In genomic region chr12:85736960-85737359, GRCm38 (mm10) we compare ENCODE assay signal across 21 mouse cellular contexts. TPM values are rescaled to one million over a fixed set of nuclear protein-coding genes. Genes with fewer than 3 reads are reported as not detected.
DNase-seq lines count a peak whose midpoint lies in the region; ATAC-seq and TF ChIP-seq lines count a peak whose summit lies in the region.
"Had no signal": no experiment of that assay in that cellular context is flagged by ENCODE, and none has a peak within 500 bp of the region (broad histone marks: within the 10 kb centered on the region; RNA-seq: fewer than 3 reads in every experiment).

No protein-coding gene starts in this region.

- POLR2A ChIA-PET in Patski (lab: Charles Lee), result interaction anchor here (0.6 kb wide), 1 partner anchor 210 kb away, joined by 3 read pairs; no protein-coding TSS in a partner anchor

- TF ChIP-seq CTCF in Patski (IDR thresholded peaks at IDR 0.05), result no peak

- CTCF ChIA-PET in Patski (lab: Charles Lee), result interaction anchor here (1.8 kb wide), 1 partner anchor 65 kb away, joined by 3 read pairs; no protein-coding TSS in a partner anchor

- intact Hi-C loops in left cerebral cortex, postnatal 4 days (cut with DNase I), result no loop called here

- H3K27me3 ChIP-seq in Patski, result no peaks in the 10 kb centered on the region
- H3K27me3 ChIP-seq: embryonic facial prominence, embryonic 13.5 days; forebrain, embryonic 13.5 days; limb, embryonic 13.5 days; liver, embryonic 13.5 days; midbrain, embryonic 15.5 days had no signal

- peak; percentile 77 for ATAC-seq in frontal cortex, adult (ENCODE audit: low TSS enrichment)
- ATAC-seq in Patski, result peak; percentile 26
- ATAC-seq: forebrain, embryonic 13.5 days; hindbrain, postnatal 0 days; intestine, embryonic 16.5 days; midbrain, embryonic 15.5 days had no signal

- in situ Hi-C loops in Patski (cut with MboI; ENCODE audit: low pct_unique_long_range_greater_than_20kb), result no loop called here

- DNase-seq in frontal cortex, postnatal 14 days (ENCODE audit: low spot score in 2 of 2), result no peak
- peak; percentile 43 to 49 for DNase-seq in left cerebral cortex, adult 18-20 months (ENCODE audit: low spot score in 2 of 2)
- no peak for DNase-seq in left cerebral cortex, postnatal 4 days
- no peak for DNase-seq in Patski (ENCODE audit: low read depth, low spot score)
- peak; percentile 29 for DNase-seq in right cerebral cortex, postnatal 14 days
- DNase-seq in thymus, postnatal 36 days, result no peak
- DNase-seq in embryo, embryonic 10.5 days (ENCODE audit: low spot score), result no peak
- DNase-seq: adrenal gland, adult 8-10 months; cerebellum, adult 2 months; embryo, embryonic 11 days; liver, embryonic 13.5 days; lung, adult 2 months; thymus, postnatal 14 days had no signal

RNA-seq across cellular contexts. Expression of gene Flvcr2, which starts 9.4 kb away (rescaled TPM):
- 1 to 10 TPM; 1.3 to 2.3 TPM for total RNA-seq in left cerebral cortex, adult 18-20 months (2021)
- 1 to 10 TPM; 3.8 to 4.9 TPM for total RNA-seq in left cerebral cortex, postnatal 4 days (2021)
- polyA plus RNA-seq in Patski (2021), result 0.21 TPM

RNA-seq across cellular contexts. Expression of gene Batf, which starts 50.5 kb away (rescaled TPM):
- under 1 TPM; 0.40 to 0.73 TPM for total RNA-seq in left cerebral cortex, adult 18-20 months (2021)
- total RNA-seq in left cerebral cortex, postnatal 4 days (2021), result under 1 TPM in 1 of 2 experiments, not detected in 1; 0.50 TPM
- not detected for polyA plus RNA-seq in Patski (2021)
- total RNA-seq: hindbrain, postnatal 0 days had no signal
- polyA plus RNA-seq: myocyte had no signal

Comparison
In these comparisons a context has a peak if more than half of its experiments do, and no peak if none do; other contexts are left out.
1. DNase-seq: peak in left cerebral cortex, adult 18-20 months (2 of 2) and right cerebral cortex, postnatal 14 days (single experiment); none in frontal cortex, postnatal 14 days (0 of 2), left cerebral cortex, postnatal 4 days (single experiment), Patski (single experiment), thymus, postnatal 36 days (0 of 2) and embryo, embryonic 10.5 days (single experiment).